Mouse (Mus musculus): Measurements from ENCODE around the gene Tex16. TPM values are rescaled to one million over a fixed set of nuclear protein-coding genes. Genes with fewer than 3 reads are reported as not detected.

Gene Tex16
- under 0.01 and 0.01 TPM in 2 replicates for polyA plus RNA-seq (2012; rRNA removed)

DNA sequence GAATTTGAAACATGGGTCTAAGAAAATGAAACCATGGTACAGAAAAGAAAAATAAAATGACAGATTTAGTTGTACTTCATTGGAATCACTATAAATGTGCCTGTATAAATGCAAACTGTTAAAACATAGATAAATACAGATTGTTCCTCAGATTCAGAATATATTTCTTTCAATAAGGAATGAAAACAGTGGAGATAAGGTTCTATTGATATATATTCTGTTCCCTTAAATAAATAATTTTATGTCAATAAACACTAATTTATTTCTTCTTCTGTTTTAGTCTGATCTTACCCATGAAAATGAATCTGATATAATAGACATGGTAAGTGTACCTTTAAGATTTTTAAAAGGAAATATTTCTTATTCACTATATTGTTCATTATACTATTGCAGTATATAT, at the start of gene Tex16:
Gene Tex16 (plus strand): TSS at position 301 of the 400 bp plus-strand sequence.

Other genes with a start within 250 kb of the Tex16 start
- not detected in 2 replicates for gene Gm45194, start 119.6 kb upstream of the Tex16 start, polyA plus RNA-seq (2012; rRNA removed)
- gene 4933403O08Rik, start 228.0 kb downstream of the Tex16 start, polyA plus RNA-seq (2012; rRNA removed) = 0.02 and 0.04 TPM in 2 replicates